Mouse (Mus musculus) liver, adult 2 months (tissue): ENCODE measurements around the gene Ireb2.

Source experiments
- CTCF ChIP-seq: fragments of 200-500 bp; IDR thresholded peaks from 2 replicates; pipeline ENCODE4 v1.5.1; 2011; ENCODE audit warnings: low read depth, low read length, control low read depth
- POLR2A ChIP-seq: fragments of 200-500 bp; IDR thresholded peaks from 2 replicates; pipeline ENCODE4 v1.6.1; 2011; ENCODE audit warnings: low read length, control low read depth; ENCODE audit not compliant: insufficient read depth; ENCODE audit errors: extremely low read depth

DNA sequence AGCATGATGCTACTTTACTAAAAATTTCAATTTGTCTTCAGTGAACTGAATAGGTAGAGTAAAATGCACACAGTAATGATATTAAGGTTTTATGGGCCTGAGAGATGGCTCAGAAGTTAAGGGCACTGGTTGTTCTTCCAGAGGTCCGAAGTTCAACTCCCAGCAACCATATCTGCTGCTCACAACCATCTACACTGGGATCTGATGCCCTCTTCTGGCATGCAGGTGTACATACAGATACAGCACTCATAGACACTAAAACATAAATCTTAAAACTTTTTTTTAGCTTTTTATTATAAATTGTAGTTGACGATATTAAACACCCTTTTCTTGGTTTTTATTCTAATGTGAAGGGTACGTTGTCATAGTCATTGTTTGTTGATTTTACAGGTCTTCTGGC lies 33.5 kb downstream of the Ireb2 start:
- peak; percentile 31 for TF ChIP-seq CTCF
- no peak for TF ChIP-seq POLR2A
